Mouse (Mus musculus): ENCODE data around the gene Pold4.

DNA sequence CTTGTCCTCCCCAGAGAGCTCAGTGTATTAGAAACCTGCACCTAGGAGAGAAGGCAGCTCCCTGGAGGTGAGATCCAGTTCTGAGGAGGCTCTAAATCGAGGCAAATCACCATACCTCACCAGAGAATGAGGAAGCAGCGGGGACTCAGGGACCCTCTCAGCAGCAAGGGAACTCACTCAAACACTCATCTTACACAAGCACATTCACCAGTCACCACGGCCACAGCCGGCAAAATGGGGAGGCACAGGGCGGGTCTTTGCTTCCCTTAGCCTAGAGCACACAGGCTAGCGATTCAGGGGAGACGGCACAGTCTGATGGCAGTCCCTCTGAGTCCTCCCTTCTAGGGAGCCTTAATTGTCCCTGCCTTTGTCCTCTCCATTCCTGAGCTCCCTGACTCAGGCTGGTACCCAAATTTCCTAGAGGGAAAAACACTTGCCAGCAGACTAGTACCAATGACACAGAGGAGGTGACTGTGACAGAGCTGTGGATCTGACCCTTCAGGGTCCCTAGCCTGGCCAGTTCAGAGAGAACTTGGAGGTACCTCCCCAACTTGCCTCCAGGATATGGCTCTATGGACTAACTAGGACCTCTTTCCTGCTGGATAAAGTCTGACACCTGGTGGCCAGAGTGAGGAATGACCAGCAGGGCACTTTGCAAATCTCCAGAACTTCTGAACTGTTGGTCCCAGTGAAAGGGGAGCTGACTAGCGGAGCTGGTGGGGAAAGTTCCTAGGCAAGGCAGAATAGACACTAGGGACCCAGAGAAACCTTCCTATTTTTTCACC is 3.6 kb upstream of the Pold4 start:
- TF ChIP-seq BHLHE40 (IDR thresholded peaks at IDR 0.05; ENCODE audit: low read depth, low read length), result no peak
- TF ChIP-seq POLR2A (IDR thresholded peaks at IDR 0.05; ENCODE audit: low read depth, low read length), result no peak
- no peak for TF ChIP-seq MAX (IDR thresholded peaks at IDR 0.05; ENCODE audit: low read length)
- TF ChIP-seq NELFE (IDR thresholded peaks at IDR 0.05; ENCODE audit: low read depth, low read length), result 0 out of 2 replicates have a peak, but pooled peaks have one; percentile 24
- TF ChIP-seq HCFC1 (IDR thresholded peaks at IDR 0.05; ENCODE audit: low read depth, low read length), result no peak
- TF ChIP-seq EP300 (IDR thresholded peaks at IDR 0.05; ENCODE audit: low read length), result no peak
- TF ChIP-seq SMC3 (IDR thresholded peaks at IDR 0.05; ENCODE audit: low read depth, low read length), result peak; percentile 98
- peak; percentile 89 to 98 for TF ChIP-seq CTCF (conservative IDR thresholded peaks at IDR 0.05 in 1 of 2, IDR thresholded peaks at IDR 0.05 in 1 of 2; ENCODE audit: low read depth in 2 of 2, low read length in 2 of 2)
- TF ChIP-seq POLR2AphosphoS2 (IDR thresholded peaks at IDR 0.05; ENCODE audit: low read depth, low read length), result no peak

Data from CH12.LX (cell line).